Mouse (Mus musculus) erythroblast, embryonic 14.5 days (primary cell): ENCODE results near the gene Gsta1. TPM values are rescaled to one million over a fixed set of nuclear protein-coding genes. Genes with fewer than 3 reads are reported as not detected.

Experiments used
- polyA plus RNA-seq: library from polyadenylated mRNA; stranded (reverse); fragments of >175 nt; gene quantifications from 2 replicates; pipeline ENCODE4 v1.2.3, GENCODE M21; 2012

The Gsta1 gene
- polyA plus RNA-seq, 1 experiment = not detected

Other genes starting within 250 kb of the Gsta1 start
- gene Gcm1, start 178.7 kb upstream of the Gsta1 start, polyA plus RNA-seq = not detected in 2 replicates
- 20.3 and 21.9 TPM in 2 replicates for gene Fbxo9, start 121.6 kb upstream of the Gsta1 start, polyA plus RNA-seq
- gene Ick, start 121.5 kb upstream of the Gsta1 start, polyA plus RNA-seq = 0.35 and 0.62 TPM in 2 replicates
- 0.65 and 1.0 TPM in 2 replicates for gene Gsta4, start 47.9 kb upstream of the Gsta1 start, polyA plus RNA-seq
- not detected in 2 replicates for gene Gm3776, start 26.5 kb downstream of the Gsta1 start, polyA plus RNA-seq
- gene Gm10639, start 59.3 kb downstream of the Gsta1 start, polyA plus RNA-seq = not detected in 2 replicates
- gene Omt2a, start 84.1 kb downstream of the Gsta1 start, polyA plus RNA-seq = not detected in 2 replicates
- gene Omt2b, start 96.9 kb downstream of the Gsta1 start, polyA plus RNA-seq = not detected in 2 replicates
- not detected in 2 replicates for gene Gsta2, start 125.1 kb downstream of the Gsta1 start, polyA plus RNA-seq
- not detected in 2 replicates for gene Dppa5a, start 137.5 kb downstream of the Gsta1 start, polyA plus RNA-seq
- gene Ooep, start 148.1 kb downstream of the Gsta1 start, polyA plus RNA-seq = not detected in 2 replicates
- gene Ddx43, start 165.1 kb downstream of the Gsta1 start, polyA plus RNA-seq = not detected in 2 replicates
- gene Cgas, start 212.6 kb downstream of the Gsta1 start, polyA plus RNA-seq = 0.05 TPM in 1 of 2 replicates, not detected in the other
- gene Mto1, start 217.6 kb downstream of the Gsta1 start, polyA plus RNA-seq = 0.94 and 1.1 TPM in 2 replicates
- gene Gm17324, start 218.1 kb downstream of the Gsta1 start, polyA plus RNA-seq = 0.15 and 0.23 TPM in 2 replicates